Mouse (Mus musculus): ENCODE measurements around the gene Gm7029.

- TF ChIP-seq CTCF (IDR thresholded peaks at IDR 0.05; ENCODE audit: control insufficient read depth, insufficient read depth, low read length) (no peak), POLR2A (IDR thresholded peaks at IDR 0.05; ENCODE audit: borderline replicate concordance, control insufficient read depth, low read depth, low read length) (no peak)
Measured at GRCm38 (mm10) chr17:33829561-33829960, 44.1 kb upstream of the Gm7029 start.
